Mouse (Mus musculus): Measurements from ENCODE around the gene 1700022I11Rik.

1700022I11Rik gene

DNA sequence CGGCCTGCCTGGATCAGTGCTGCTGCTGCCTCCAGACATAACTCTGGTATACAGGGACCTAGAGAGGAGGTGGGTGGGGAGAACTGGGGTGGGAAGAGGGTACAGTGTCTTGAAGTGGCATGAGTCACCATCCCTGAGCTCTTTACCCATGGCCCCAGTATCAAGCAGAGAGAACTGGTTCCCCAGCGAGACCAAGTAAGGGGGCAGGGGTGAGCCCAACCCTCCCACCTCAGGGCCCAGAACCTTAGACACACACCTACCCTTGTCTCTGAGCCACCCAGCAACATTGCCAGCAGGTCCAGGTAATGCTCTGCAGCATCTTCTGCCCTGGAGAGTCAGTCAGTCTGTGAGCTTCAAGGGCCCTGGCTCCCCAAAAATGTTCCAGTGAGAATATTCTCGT, 35.5 kb downstream of the 1700022I11Rik start:
- DNase-seq: no peak

DNA sequence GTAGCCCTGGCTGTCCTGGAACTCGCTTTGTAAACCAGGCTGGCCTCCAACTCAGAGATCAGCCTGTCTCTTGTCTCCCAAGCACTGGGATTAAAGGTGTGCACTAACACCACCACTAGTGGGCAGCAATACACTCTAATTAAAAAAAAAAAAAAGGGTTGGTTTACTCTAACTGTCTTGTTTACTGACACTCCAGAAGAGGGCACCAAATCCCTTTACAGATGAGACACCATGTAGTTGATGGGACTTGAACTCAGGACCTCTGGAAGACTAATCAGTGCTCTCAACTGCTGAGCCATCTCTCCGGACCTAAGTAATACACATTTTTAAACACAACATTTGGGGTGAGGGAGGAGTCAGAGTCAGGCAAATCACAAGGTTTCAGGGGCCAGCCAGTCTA, 36.4 kb downstream of the 1700022I11Rik start:
- no peak for DNase-seq

DNA sequence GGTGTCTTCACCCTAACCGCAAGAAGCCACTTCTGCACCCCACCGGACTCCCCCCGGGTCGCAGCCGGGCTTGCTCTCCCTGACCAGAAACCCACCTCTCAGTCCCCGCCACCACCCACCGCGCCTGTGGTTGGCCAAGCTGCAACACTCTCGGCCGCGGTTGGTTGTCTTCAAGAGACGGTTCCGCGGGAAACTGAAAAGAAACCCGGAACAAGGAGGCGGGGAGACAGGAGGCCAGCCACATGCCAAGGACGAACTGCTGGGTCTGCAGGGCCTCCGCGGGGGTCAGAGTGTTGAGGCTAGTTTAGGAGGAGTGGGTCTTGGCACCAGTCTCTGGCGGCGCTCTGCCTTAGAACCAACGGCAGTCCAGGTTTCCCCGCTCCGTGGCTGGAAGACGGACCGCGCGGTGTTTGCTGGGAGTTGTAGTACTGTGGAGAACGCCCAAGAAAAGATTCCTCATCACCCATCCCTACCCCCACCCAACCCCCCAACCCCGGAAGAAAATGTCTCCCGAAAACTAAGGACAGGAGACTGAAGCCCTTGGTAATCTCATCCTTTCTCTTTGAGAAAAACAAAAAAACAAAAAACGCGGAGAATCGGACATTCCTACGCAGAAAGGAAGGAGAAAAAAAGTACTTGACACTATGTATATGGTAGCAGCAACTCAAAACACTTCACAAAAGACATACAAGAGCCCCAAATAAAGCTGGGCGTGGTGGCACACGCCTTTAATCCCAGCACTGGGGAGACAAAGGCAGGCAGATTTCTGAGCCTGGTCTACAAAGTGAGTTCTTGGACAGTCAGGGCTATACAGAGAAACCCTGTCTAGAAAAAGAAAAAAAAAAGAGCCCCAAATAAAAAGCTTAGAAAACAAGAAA, 41.0 kb downstream of the 1700022I11Rik start, which contains the start of gene Fancg:
Gene Fancg (minus strand): TSS at position 346 of the 878 bp plus-strand sequence.
- peak; percentile 87 for DNase-seq

GRCm38 (mm10) chr4:43012091-43012490, 42.7 kb downstream of the 1700022I11Rik start:
- DNase-seq: no peak

GRCm38 (mm10) chr4:43018156-43018555, 48.8 kb downstream of the 1700022I11Rik start:
- no peak for DNase-seq

GRCm38 (mm10) chr4:43019176-43019575, 49.8 kb downstream of the 1700022I11Rik start:
- DNase-seq: no peak

DNA sequence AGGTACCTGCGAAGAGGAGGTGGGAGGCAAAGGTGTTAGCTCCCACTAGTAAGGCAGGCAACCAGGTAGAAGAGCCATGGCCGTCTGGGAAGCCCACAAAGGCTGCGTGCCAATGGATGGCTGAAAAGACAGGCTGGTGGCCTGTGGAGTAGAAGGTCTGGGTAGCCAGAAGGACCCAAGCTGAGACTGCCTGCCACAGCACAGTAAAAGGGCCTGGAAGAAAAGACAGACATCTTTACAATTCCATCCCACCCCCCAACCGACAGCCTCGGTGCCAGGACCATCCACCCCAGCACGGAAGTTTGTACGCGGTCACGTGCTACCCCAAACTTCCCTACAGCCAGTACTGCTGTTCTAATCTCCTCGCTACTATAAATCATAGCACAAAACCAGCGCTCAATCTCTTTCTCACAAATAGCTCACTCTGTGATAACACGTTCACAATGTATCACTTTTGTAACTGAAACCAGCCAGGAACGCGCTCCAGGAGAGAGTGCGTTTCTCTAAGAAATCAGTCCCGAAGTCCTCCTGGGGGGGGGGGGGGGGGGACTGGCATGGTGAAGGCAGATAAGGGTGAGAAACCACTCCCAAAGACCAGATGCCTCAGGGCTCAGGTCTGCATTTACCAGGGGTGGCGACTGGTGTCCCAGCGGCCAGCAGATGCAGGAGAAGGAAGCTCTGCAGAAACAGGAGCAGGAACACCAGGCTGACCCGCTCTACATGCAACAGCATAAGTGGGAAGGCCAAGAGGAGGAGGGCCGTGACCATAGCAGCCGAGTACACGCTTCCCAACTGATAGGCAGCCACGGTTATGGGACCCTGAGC, 50.4 kb downstream of the 1700022I11Rik start:
- no peak for DNase-seq

DNA sequence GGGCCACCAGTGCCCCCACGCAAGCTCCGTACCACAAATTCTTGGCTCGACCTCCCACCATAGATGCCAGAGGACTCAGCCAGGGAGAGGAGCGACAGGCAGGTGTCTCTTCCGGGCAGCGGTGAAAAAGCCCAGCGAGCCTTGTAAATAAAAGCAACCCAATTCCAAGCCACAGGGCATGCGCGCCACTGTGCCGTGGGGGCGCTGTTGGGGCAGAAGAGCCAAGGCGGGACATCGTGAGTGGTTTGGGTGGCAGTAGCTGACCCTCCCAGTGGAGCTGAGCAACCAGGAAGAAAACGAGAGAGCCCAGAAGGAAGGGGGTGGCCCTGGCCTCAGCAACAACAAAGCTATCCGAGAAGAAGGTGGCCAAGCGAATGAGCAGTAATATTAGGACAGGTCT, 51.5 kb downstream of the 1700022I11Rik start:
- DNase-seq: no peak

DNA sequence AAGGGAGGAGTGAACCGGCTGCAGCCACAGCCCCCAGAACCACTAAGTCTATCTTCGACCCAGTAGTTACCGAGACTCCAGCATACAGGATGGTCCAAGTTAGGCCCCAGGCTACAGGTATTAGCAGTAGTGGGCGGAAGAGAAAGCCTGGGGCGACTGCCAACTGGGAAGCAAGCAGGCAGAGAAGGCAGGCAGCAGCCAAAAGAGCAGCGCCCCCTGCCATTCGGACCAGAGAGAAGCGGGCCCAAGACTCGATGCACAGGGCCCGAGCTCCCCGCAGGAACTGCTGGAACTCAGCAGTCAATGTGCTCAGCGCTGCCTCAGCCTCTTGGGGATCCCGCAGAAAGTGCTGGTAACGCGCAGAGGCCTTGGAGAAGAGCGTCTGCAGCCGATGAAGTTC, 51.9 kb downstream of the 1700022I11Rik start:
- DNase-seq: no peak

DNA sequence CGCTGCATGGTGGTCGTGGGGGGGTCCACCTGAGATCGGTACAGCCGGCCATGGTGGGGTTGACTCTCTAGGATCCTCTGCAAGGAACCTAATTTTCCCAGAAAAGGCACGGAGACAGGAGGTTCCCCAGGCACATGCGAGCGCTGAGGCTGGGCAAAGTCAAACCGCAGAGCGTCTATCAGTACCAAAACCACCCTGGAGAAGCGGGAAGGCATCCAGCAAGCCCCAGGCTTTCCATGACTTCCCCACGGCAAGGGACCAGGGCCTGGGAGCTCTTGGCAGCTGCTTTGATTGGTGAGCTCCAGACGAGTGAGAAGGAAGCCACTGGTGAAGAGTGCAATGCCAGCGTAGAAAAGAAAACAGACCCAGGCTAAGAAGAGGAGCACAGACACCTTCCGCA, 55.3 kb downstream of the 1700022I11Rik start:
- DNase-seq: no peak

DNA sequence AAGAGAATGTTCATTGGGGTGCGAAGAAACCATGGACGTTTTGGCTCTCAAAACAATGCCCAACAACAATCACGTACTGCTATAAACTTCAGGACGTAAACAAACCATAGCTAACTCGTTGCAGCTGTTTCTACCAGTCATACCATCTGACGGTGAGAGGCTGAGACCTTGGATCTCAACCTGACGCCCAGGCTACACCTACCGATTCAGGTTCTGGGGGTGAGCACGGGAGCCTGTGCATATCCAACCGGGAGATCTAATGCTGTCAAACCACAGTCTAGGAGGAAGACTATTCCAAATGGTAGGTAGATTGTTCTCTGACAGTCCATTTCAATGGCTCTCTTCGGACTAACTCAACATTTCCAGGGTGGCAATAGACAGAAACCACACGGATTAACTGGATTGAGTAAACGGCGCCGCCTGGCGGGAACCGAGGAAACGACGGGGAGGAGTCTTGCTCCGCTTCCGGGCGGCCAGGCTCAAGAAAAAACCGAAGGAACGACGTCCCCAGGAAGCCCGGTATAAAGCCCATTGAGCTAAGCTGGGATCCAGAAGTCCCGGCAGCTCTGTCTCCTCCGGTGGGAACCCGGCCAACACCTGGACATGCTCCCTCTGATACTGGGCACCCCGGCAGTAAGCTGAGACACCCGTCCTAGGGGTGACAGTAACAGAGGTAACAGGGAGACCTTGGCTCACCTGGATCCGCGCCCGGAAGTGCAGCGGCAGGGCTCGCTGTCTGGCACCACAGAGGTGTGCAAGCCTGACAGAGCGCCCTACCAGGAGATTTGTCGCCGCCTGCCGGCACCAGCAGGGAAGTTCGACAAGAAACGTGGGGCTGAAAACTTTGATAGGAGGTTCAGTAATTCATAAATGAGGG, 55.9 kb downstream of the 1700022I11Rik start, which contains the start of gene Pigo:
Gene Pigo (minus strand): TSS at position 736 of the 877 bp plus-strand sequence.
- DNase-seq: peak; percentile 94

- no peak for DNase-seq
These were observed 59.7 kb downstream of the 1700022I11Rik start for GRCm38 (mm10) chr4:43029121-43029520.

DNA sequence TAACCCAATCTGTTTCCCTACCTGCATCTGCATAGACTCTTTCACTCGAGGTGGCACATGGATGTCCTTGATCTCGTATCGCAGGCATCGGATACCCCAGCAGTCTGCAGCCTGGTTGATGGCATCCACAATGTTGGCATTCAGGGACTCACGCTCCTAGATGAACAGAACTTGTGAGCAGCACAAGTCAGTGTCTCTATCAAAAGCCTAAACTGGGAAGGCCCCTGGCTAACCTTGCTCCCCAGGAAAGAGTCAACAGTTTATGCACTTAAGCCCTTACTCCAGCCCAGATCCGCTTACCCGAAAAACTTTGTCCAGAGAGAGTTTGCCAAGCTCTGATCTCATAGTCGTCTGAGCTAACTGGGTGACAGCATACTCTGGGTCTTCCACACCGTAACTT, 60.3 kb downstream of the 1700022I11Rik start:
- DNase-seq: no peak

DNA sequence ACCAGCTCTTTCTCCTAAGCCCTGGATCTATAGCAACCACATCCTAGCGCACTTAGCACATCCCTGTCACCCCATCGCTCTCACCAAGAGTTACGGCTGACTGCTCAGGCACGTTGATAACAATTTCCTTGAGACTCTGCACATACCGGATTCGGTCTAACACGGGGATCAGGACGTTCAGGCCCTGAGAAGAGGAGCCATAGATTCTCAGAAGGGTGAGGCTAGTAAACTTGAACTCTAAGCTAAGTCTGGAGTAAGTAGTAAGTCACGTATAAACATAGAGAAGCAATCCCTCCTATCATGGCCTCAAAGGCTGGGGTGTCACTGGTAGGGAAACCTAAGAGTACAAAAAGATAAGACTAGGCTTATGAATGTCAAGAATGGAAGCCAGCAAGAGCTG, 60.9 kb downstream of the 1700022I11Rik start:
- no peak for DNase-seq

- DNase-seq: no peak
These were observed 61.4 kb downstream of the 1700022I11Rik start for GRCm38 (mm10) chr4:43030780-43031230.

GRCm38 (mm10) chr4:43031237-43031995, 62.0 kb downstream of the 1700022I11Rik start, which contains the start of gene Stoml2:
Gene Stoml2, minus strand, starts transcription at chr4:43031710.
- DNase-seq: peak; percentile 90

DNA sequence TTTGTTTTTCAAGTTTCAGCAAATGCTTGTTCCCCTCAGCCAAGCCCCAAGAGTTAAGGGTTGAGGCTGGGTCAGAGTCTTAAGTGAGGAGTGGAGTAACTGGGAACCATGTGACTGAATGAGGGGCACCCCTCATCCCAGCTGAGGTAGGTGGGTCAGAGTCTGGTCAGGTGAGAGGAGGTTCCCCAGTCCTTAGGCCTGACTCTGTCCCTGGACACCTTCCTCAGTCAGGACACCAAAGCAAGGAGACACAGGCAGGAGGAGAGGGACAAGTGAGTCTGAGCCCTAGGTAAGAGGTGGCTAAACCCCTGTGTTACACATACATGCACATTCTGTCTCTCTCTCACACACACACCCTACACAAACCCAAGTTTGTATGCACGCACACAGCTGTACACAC, 63.1 kb downstream of the 1700022I11Rik start:
- no peak for DNase-seq

Measured in right cerebral cortex, postnatal 25 days (tissue).